Mouse (Mus musculus) small intestine, adult 2 months (tissue): ENCODE results near the gene Pcif1. TPM values are rescaled to one million over a fixed set of nuclear protein-coding genes. Genes with fewer than 3 reads are reported as not detected.

Experiments
- H3K27ac ChIP-seq: fragments of 200-500 bp; 2 replicates; pipeline ENCODE4 v1.5.1; 2012; ENCODE audit warnings: low read depth, low read length, control low read depth, inconsistent platforms; ENCODE audit not compliant: insufficient read depth
- H3K27me3 ChIP-seq: fragments of 200-500 bp; 2 replicates; pipeline ENCODE4 v1.6.1; 2012; ENCODE audit warnings: mild to moderate bottlenecking, moderate library complexity, low read length, inconsistent platforms; ENCODE audit not compliant: control insufficient read depth, insufficient read depth
- H3K36me3 ChIP-seq: fragments of 200-500 bp; 2 replicates; pipeline ENCODE4 v1.6.1; 2012; ENCODE audit warnings: mild to moderate bottlenecking, low read length, control low read depth, inconsistent platforms; ENCODE audit not compliant: control insufficient read depth, insufficient read depth
- H3K4me1 ChIP-seq: fragments of 200-500 bp; 2 replicates; pipeline ENCODE4 v1.6.1; 2012; ENCODE audit warnings: low read length, inconsistent platforms, mixed read lengths; ENCODE audit not compliant: control insufficient read depth, insufficient read depth, insufficient read length
- H3K4me3 ChIP-seq: fragments of 200-500 bp; 2 replicates; pipeline ENCODE4 v1.5.1; 2012; ENCODE audit warnings: low read depth, mild to moderate bottlenecking, control low read depth, inconsistent platforms, low read length, moderate library complexity
- CTCF ChIP-seq: fragments of 200-500 bp; IDR thresholded peaks from 2 replicates; pipeline ENCODE4 v1.5.1; 2012; ENCODE audit warnings: low read depth, mild to moderate bottlenecking, control low read depth, inconsistent platforms, low read length, moderate library complexity, mixed read lengths; ENCODE audit not compliant: insufficient replicate concordance, insufficient read length; ENCODE audit errors: extremely low read depth
- POLR2A ChIP-seq: fragments of 200-500 bp; IDR thresholded peaks from 2 replicates; pipeline ENCODE4 v1.6.1; 2012; ENCODE audit warnings: low read depth, mild to moderate bottlenecking, control low read depth, inconsistent platforms, low read length, moderate library complexity
- WGBS: fragments of 180-500 bp; shearing (Covaris S2); methylation state at CpG from one replicate; pipeline ENCODE4 v1.1.7; 2018; 5-methylcytosine and 5-hydroxymethylcytosine counted together
- polyA plus RNA-seq: library from polyadenylated mRNA; depleted of rRNA; stranded (reverse); fragments of >200 nt; gene quantifications from 2 replicates; pipeline ENCODE4 v1.2.3, GENCODE M21; 2012

Gene Pcif1
- polyA plus RNA-seq, 1 experiment = 30.3 TPM

DNA sequence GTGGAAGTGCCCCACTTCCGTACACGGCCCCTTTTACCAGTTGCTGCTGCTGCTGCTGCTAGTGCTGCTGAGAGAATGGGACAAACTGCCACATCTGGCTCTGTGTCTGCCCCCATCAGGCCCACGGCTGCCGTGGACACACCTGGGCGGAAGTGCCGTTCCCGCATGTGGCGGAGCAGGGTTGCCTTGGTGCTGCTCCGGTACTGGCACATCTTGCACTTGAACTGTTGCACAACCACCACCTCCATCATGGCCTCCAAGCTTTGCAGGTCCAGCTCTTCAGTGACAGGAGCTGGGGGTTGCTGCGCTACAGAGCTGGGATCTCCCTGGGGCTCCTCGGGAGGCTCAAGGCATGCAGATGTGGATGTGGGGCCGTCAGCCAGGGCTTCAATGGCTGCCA, 28.4 kb downstream of the Pcif1 start:
- Histone ChIP-seq H3K27me3 (no peaks in the 10 kb centered on the region), H3K27ac (no peak overlapping the region), H3K4me1 (peaks cover 4% of the 10 kb centered on the region; the same call in 1 of the 2 replicates), H3K4me3 (no peak overlapping the region), H3K36me3 (peaks cover 63% of the 10 kb centered on the region)
- WGBS = 95% methylated on average over 12 of the region's 12 CpGs
- TF ChIP-seq POLR2A (no peak), CTCF (no peak)

DNA sequence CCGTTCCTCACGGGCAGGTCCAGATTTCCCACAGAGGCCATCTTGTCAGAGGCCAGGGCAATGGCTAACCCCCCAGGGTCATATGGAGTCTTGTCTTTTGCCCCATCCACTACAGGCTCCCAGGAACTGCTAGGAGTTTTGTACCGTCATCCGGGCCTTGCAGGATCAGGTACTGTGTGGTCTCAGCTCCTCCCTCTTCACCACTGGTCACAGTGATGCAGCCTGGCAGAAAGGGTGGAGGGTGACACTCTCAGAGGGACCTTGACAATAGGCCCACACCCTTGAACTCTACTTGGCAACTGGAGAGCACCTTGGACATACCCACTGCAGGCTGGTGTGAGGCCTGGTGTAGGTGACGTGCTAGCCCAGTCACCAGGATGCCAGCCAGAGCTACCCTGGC, 28.9 kb downstream of the Pcif1 start:
- no peak for TF ChIP-seq CTCF
- no peak for TF ChIP-seq POLR2A
- H3K36me3 ChIP-seq = peaks cover 58% of the 10 kb centered on the region
- no peak overlapping the region for H3K27ac ChIP-seq
- H3K4me1 ChIP-seq = peaks cover 4% of the 10 kb centered on the region; the same call in 1 of the 2 replicates
- WGBS = 99% methylated on average over 5 of the region's 5 CpGs
- H3K4me3 ChIP-seq = no peak overlapping the region
- H3K27me3 ChIP-seq = no peaks in the 10 kb centered on the region

DNA sequence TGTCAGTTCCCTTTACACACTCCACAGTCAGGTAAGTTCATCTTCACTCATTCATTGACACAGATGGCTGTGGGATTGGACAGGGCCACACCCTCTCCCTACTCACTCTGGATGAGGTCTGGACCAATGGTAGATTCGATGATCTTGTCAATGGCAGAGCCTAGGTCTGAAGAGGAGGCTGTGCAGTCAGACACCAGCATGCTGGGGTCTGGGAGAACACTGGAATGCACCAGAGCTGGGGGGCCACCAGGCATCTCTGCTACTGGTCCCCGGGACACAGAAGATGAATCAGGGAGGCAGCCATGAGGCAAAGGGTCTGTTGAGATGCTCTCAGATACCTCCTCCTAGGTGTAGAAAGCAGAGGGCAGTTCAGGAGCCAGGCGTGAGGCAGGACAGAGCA, 30.0 kb downstream of the Pcif1 start:
- H3K27me3 ChIP-seq = no peaks in the 10 kb centered on the region
- peaks cover 53% of the 10 kb centered on the region for H3K36me3 ChIP-seq
- peaks cover 11% of the 10 kb centered on the region; the same call in 1 of the 2 replicates for H3K4me1 ChIP-seq
- TF ChIP-seq CTCF = no peak
- TF ChIP-seq POLR2A = no peak
- WGBS = 91% methylated on average over 3 of the region's 3 CpGs
- no peak overlapping the region for H3K4me3 ChIP-seq
- H3K27ac ChIP-seq = no peak overlapping the region

DNA sequence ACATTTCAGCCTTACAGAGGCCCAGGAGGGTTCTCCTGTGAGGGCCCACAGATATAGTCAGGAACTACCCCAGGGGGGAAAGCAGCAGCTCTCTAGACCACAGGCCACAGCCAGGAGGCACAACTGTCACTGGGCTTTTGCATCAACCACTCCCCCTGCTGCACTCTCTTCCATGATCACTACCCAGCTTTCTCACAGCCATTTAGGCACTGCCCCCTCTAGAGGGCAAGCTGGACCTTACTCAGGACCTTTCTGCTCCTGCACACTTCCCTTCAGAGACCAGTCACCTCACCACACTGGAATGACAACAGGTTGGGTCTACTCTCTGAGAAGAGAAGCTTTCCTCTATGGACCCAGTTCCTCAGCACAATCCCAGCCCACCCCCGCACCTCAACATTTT, 30.4 kb downstream of the Pcif1 start:
- H3K27me3 ChIP-seq = no peaks in the 10 kb centered on the region
- no peak for TF ChIP-seq POLR2A
- TF ChIP-seq CTCF = peak; percentile 35; the same call in 1 of the 2 replicates
- H3K4me3 ChIP-seq = no peak overlapping the region
- no peak overlapping the region for H3K27ac ChIP-seq
- peaks cover 11% of the 10 kb centered on the region; the same call in 1 of the 2 replicates for H3K4me1 ChIP-seq
- 74% methylated on average over 1 of the region's 1 CpGs for WGBS
- H3K36me3 ChIP-seq = peaks cover 48% of the 10 kb centered on the region

DNA sequence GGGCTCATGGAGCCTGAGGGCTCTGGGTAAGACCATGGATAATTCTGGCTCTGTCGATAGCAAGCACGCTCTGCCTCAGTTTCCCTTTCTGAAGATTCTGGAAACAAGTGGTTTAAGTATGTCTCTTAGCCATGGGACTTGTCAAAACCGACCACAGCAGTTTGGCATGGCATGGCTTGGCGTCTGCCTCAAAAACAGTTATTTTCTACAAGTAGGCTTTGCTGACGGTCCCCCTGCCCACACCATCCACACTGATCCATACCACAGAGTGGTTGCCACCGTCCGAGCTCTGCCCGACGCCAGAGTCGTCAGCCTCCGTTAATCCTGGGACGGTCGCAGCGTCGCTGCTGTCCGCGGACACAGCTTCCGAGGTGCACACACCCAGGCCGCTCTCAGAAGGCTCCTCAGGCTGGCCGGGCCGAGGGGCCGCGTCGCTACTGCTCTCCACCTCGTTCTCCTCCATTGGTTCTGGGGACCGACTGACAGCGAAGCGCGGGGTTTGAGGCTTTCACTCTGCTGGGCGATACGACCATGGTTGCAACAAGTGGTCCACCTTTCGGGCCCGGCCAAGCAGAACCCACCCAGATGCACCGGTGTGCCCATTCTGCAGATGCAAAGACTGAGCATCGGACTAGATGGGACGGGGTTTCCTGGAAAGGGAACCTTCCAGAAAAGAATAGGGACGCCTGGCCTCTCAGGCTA, 31.4 kb downstream of the Pcif1 start:
- WGBS = 3% methylated on average over 37 of the region's 37 CpGs
- TF ChIP-seq POLR2A (no peak), CTCF (0 out of 2 replicates have a peak, but pooled peaks have one; percentile 3)
- peak overlapping the region; percentile 88 for H3K4me3 ChIP-seq
- H3K36me3 ChIP-seq = peaks cover 38% of the 10 kb centered on the region
- H3K27me3 ChIP-seq = no peaks in the 10 kb centered on the region
- H3K27ac ChIP-seq = peak overlapping the region; percentile 36
- H3K4me1 ChIP-seq = peaks cover 11% of the 10 kb centered on the region; the same call in 1 of the 2 replicates

DNA sequence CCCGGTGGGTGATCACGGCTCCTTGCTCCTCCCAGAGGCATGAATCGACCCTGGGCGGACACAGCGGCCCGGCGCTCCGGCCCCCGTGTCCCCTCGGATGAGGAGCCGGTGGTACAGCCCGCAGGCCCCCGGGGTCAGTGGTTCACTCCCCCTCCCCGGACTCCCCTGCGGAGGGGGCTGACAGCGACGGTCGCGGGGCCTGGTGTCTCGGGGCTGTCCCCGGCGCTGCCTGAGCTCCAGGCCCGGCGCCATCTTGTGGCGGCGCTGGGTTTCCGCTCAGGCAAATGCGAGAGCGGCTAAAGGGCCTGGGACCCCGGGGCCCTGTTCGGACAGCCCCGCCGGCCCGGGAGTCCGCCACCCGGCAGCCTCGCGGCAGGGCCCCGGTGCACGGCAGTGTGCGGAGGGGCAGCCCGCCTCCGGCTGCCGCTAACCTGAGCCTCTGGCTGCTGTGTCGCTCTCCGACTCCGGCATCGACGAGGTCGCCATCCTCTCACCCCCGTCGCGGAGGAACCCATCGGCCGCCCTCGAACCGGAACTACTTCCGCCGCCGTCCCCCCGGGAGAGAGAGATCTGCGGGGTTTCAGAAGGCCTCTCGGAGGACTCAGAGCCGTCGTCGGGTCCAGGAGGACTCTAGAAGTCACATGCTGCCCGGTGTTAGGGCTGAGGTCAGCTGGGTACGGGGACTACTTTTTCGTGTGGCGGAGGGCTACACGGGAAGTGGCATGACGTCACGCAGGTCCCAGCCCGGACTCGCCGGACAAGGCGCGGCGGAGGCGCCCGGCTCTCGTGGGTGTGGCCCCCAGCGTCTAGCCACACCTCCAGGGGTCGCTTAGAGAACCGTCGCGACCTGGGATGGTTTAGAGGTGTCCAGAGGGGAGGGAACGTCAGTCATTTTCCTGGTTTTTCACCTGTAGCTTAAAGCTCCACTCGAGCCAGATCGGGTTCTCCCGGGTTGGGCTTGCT, 32.3 kb downstream of the Pcif1 start, which contains the start of gene Zfp335:
Zfp335 (minus strand) TSS at position 672 of the 963 bp plus-strand sequence.
- TF ChIP-seq CTCF = no peak
- peak; percentile 74 for TF ChIP-seq POLR2A
- WGBS = under 1% methylated on average over 91 of the region's 91 CpGs
- peaks cover 11% of the 10 kb centered on the region; the same call in 1 of the 2 replicates for H3K4me1 ChIP-seq
- peak within 1 kb of the TSS; percentile 98 for H3K27ac ChIP-seq
- no peaks in the 10 kb centered on the region for H3K27me3 ChIP-seq
- H3K36me3 ChIP-seq = peaks cover 30% of the 10 kb centered on the region
- peak within 1 kb of the TSS; percentile 88 for H3K4me3 ChIP-seq
